ENCODE assay signal across 29 mouse cellular contexts in the genomic region with DNA sequence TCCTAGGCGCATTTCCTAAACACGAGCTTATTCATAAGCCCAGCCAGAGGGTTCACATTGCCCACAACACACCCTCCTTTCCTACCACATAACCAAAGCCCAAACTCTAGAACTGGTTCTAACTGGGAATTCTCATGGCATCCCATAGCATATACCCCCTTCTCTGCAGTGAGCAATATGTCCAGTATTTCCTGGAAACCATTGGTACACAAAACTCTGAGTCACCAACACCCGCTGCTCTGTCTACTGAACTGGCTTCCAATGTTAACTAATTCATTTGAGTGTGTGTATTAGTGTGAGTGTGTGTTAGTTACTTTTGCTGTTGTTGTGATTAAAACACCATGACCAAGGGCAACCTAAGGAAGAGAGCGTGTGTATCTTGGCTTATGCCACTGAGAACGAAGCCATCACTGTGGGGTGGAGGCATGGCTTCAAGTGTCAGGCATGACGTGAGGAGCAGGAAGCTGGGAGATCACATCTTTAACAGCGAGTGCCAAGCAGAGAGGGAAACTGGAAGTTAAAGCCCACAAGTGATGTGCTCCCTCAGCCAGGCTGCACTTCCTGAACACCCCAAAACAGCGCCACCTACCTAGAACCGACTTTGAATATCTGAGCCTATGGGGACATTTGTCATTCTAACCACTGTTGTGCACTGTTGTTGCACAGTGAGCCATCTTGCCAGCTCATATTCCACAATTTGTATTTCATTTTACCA. TPM values are rescaled to one million over a fixed set of nuclear protein-coding genes. Genes with fewer than 3 reads are reported as not detected.
DNase-seq lines count a peak whose midpoint lies in the region; ATAC-seq and TF ChIP-seq lines count a peak whose summit lies in the region.
"Had no signal": no experiment of that assay in that cellular context is flagged by ENCODE, and none has a peak within 500 bp of the region (broad histone marks: within the 10 kb centered on the region; RNA-seq: fewer than 3 reads in every experiment).

No protein-coding gene starts in this region.

- WGBS in liver, postnatal 0 days (ENCODE audit: insufficient replicate concordance), result 75% methylated on average over 9 of the region's 9 CpGs
- WGBS in liver, embryonic 12.5 days (ENCODE audit: insufficient replicate concordance), result 64% methylated on average over 9 of the region's 9 CpGs
- 81% methylated on average over 9 of the region's 9 CpGs for WGBS in small intestine, adult 2 months
- 87% methylated on average over 9 of the region's 9 CpGs for WGBS in kidney, embryonic 15.5 days

- no peak overlapping the region for H3K4me3 ChIP-seq in liver, postnatal 0 days (ENCODE audit: low read depth, low read length)
- H3K4me3 ChIP-seq in liver, embryonic 12.5 days, result no peak overlapping the region
- H3K4me3 ChIP-seq in small intestine, adult 2 months (ENCODE audit: low read depth, low read length), result no peak overlapping the region
- no peak overlapping the region for H3K4me3 ChIP-seq in kidney, embryonic 15.5 days (replicated peaks)
- H3K4me3 ChIP-seq: forebrain, embryonic 10.5 days; hindbrain, embryonic 13.5 days; limb, embryonic 10.5 days; midbrain, embryonic 12.5 days; neural tube, embryonic 12.5 days had no signal

- no peaks in the 10 kb centered on the region for H3K9me3 ChIP-seq in liver, postnatal 0 days (ENCODE audit: low read length)
- no peaks in the 10 kb centered on the region for H3K9me3 ChIP-seq in liver, embryonic 12.5 days (replicated peaks)
- H3K9me3 ChIP-seq in kidney, embryonic 15.5 days (replicated peaks), result no peaks in the 10 kb centered on the region
- H3K9me3 ChIP-seq: forebrain, embryonic 10.5 days; hindbrain, embryonic 13.5 days; limb, embryonic 10.5 days; midbrain, embryonic 12.5 days; neural tube, embryonic 12.5 days had no signal

- no peak for DNase-seq in liver, postnatal 0 days
- peak; percentile 28 for DNase-seq in ES-CJ7 (ENCODE audit: low read depth, low spot score)
- DNase-seq in left cerebral cortex, postnatal 36 days (ENCODE audit: low spot score in 2 of 2), result no peak
- DNase-seq in lung, adult 18-20 months, result no peak
- DNase-seq: adrenal gland, adult 2 months; cerebellum, adult 8-10 months; gastrocnemius, postnatal 36 days; kidney, adult 18-20 months; lung, embryonic 14.5 days; lung, postnatal 36 days; retina, postnatal 1 day; right cerebral cortex, postnatal 25 days; thymus, postnatal 4 days had no signal

- intact Hi-C loops in left cerebral cortex, postnatal 36 days (cut with DNase I), result no loop called here

- no peak overlapping the region for H3K4me2 ChIP-seq in liver, postnatal 0 days (ENCODE audit: low read depth, low read length)
- H3K4me2 ChIP-seq in liver, embryonic 12.5 days, result no peak overlapping the region
- no peak overlapping the region for H3K4me2 ChIP-seq in kidney, embryonic 15.5 days
- H3K4me2 ChIP-seq: hindbrain, embryonic 13.5 days; lung, embryonic 14.5 days; midbrain, embryonic 12.5 days; neural tube, embryonic 12.5 days had no signal

- no peak for ATAC-seq in liver, postnatal 0 days
- ATAC-seq in liver, embryonic 12.5 days, result no peak
- peak; percentile 67 for ATAC-seq in megakaryocyte, adult 5-6 weeks (ENCODE audit: poor library complexity, severe bottlenecking)
- ATAC-seq in kidney, embryonic 15.5 days (replicated peaks; ENCODE audit: low FRiP score), result no peak

- TF ChIP-seq EP300 in liver, postnatal 0 days (IDR thresholded peaks at IDR 0.05; ENCODE audit: low read depth), result no peak

- no peak overlapping the region; the same call in 1 of the 2 replicates for H3K27ac ChIP-seq in liver, postnatal 0 days (ENCODE audit: low read depth)
- no peak overlapping the region for H3K27ac ChIP-seq in liver, embryonic 12.5 days
- H3K27ac ChIP-seq in small intestine, adult 2 months (ENCODE audit: insufficient read depth, low read depth, low read length), result peak overlapping the region; percentile 22; the same call in 1 of the 2 replicates
- no peak overlapping the region for H3K27ac ChIP-seq in kidney, embryonic 15.5 days
- H3K27ac ChIP-seq: forebrain, embryonic 10.5 days; hindbrain, embryonic 13.5 days; kidney, postnatal 0 days; limb, embryonic 10.5 days; midbrain, embryonic 12.5 days; neural tube, embryonic 12.5 days had no signal

- H3K36me3 ChIP-seq in liver, postnatal 0 days (replicated peaks; ENCODE audit: insufficient read depth, low read length), result no peaks in the 10 kb centered on the region
- H3K36me3 ChIP-seq in liver, embryonic 12.5 days, result no peaks in the 10 kb centered on the region
- no peaks in the 10 kb centered on the region for H3K36me3 ChIP-seq in small intestine, adult 2 months (ENCODE audit: control insufficient read depth, insufficient read depth, low read length)
- H3K36me3 ChIP-seq in kidney, embryonic 15.5 days, result no peaks in the 10 kb centered on the region
- H3K36me3 ChIP-seq: forebrain, embryonic 10.5 days; hindbrain, embryonic 13.5 days; limb, embryonic 10.5 days; midbrain, embryonic 12.5 days; neural tube, embryonic 12.5 days had no signal

- peak; percentile 22; the same call in 1 of the 2 replicates for TF ChIP-seq CTCF in liver, postnatal 0 days (IDR thresholded peaks at IDR 0.05; ENCODE audit: low read depth)
- TF ChIP-seq CTCF in small intestine, adult 2 months (IDR thresholded peaks at IDR 0.05; ENCODE audit: extremely low read depth, insufficient read length, insufficient replicate concordance, low read depth, low read length), result no peak

- TF ChIP-seq POLR2A in small intestine, adult 2 months (IDR thresholded peaks at IDR 0.05; ENCODE audit: low read depth, low read length), result no peak

- H3K9ac ChIP-seq in liver, postnatal 0 days (replicated peaks), result no peak overlapping the region
- no peak overlapping the region for H3K9ac ChIP-seq in liver, embryonic 12.5 days
- H3K9ac ChIP-seq in kidney, embryonic 15.5 days, result no peak overlapping the region
- H3K9ac ChIP-seq: hindbrain, embryonic 13.5 days; lung, embryonic 14.5 days; midbrain, embryonic 12.5 days; neural tube, embryonic 12.5 days had no signal

- peaks cover 14% of the 10 kb centered on the region; the same call in 1 of the 2 replicates for H3K27me3 ChIP-seq in liver, postnatal 0 days (ENCODE audit: insufficient read depth, low read length)
- H3K27me3 ChIP-seq in liver, embryonic 12.5 days (replicated peaks), result peaks cover 35% of the 10 kb centered on the region
- H3K27me3 ChIP-seq in small intestine, adult 2 months (ENCODE audit: control insufficient read depth, insufficient read depth, low read length), result no peaks in the 10 kb centered on the region
- H3K27me3 ChIP-seq in kidney, embryonic 15.5 days, result peaks cover 17% of the 10 kb centered on the region
- H3K27me3 ChIP-seq: neural tube, embryonic 12.5 days had no signal

- H3K4me1 ChIP-seq in liver, postnatal 0 days (ENCODE audit: insufficient read depth), result no peaks in the 10 kb centered on the region
- peaks cover 6% of the 10 kb centered on the region; the same call in 1 of the 2 replicates for H3K4me1 ChIP-seq in liver, embryonic 12.5 days
- H3K4me1 ChIP-seq in small intestine, adult 2 months (ENCODE audit: control insufficient read depth, insufficient read depth, insufficient read length, low read length), result peaks cover 9% of the 10 kb centered on the region
- no peaks in the 10 kb centered on the region for H3K4me1 ChIP-seq in kidney, embryonic 15.5 days
- H3K4me1 ChIP-seq: limb, embryonic 10.5 days; neural tube, embryonic 12.5 days had no signal

RNA-seq across cellular contexts. Expression of gene Aicda, which starts 11.6 kb away (rescaled TPM):
- 0.06 TPM in 1 of 2 replicates, not detected in the other for polyA plus RNA-seq in liver, postnatal 0 days (2015; fragmentation: Nextera tagmentation; extraction: Ambion mirVana)
- 0.05 TPM in 1 of 2 replicates, not detected in the other for polyA plus RNA-seq in liver, embryonic 12.5 days (2016; fragmentation: Nextera tagmentation; extraction: Ambion mirVana)
- total RNA-seq in megakaryocyte, adult 5-6 weeks (2015), result 0.07 TPM in 1 of 2 replicates, not detected in the other
- total RNA-seq in megakaryocyte, adult 5-6 weeks (2017), result not detected in 2 replicates
- polyA plus RNA-seq in small intestine, adult 2 months (2012; rRNA removed), result 0.17 and 0.44 TPM in 2 replicates
- not detected in 2 replicates for polyA plus RNA-seq in kidney, embryonic 15.5 days (2015; fragmentation: Nextera tagmentation; extraction: Ambion mirVana)
- not detected for total RNA-seq in left cerebral cortex, postnatal 36 days (2021)
- total RNA-seq: adrenal gland, adult 2 months; gastrocnemius, postnatal 36 days; heart, adult 8-10 months; heart, postnatal 25 days; layer of hippocampus, postnatal 14 days; left cerebral cortex, adult 8-10 months; liver, adult 2 months had no signal
- polyA plus RNA-seq: adrenal gland, adult 2 months; forebrain, embryonic 10.5 days; heart, embryonic 14.5 days; kidney, postnatal 0 days; limb, embryonic 10.5 days; liver, adult 2 months; lung, embryonic 14.5 days; midbrain, embryonic 12.5 days had no signal

RNA-seq across cellular contexts. Expression of gene Apobec1, which starts 37.0 kb away (rescaled TPM):
- polyA plus RNA-seq in liver, postnatal 0 days (2015; fragmentation: Nextera tagmentation; extraction: Ambion mirVana), result 11.9 and 12.3 TPM in 2 replicates
- polyA plus RNA-seq in liver, embryonic 12.5 days (2016; fragmentation: Nextera tagmentation; extraction: Ambion mirVana), result 3.7 and 4.1 TPM in 2 replicates
- 112 and 151 TPM in 2 replicates for total RNA-seq in megakaryocyte, adult 5-6 weeks (2015)
- 78.0 and 87.4 TPM in 2 replicates for total RNA-seq in megakaryocyte, adult 5-6 weeks (2017)
- 15.2 and 15.5 TPM in 2 replicates for polyA plus RNA-seq in small intestine, adult 2 months (2012; rRNA removed)
- 3.3 and 4.3 TPM in 2 replicates for polyA plus RNA-seq in kidney, embryonic 15.5 days (2015; fragmentation: Nextera tagmentation; extraction: Ambion mirVana)
- total RNA-seq in left cerebral cortex, postnatal 36 days (2021), result 1 to 10 TPM in 1 of 2 experiments, under 1 TPM in 1; 0.79 to 2.3 TPM

RNA-seq across cellular contexts. Expression of gene Gdf3, which starts 44.7 kb away (rescaled TPM):
- 0.47 and 1.0 TPM in 2 replicates for polyA plus RNA-seq in liver, postnatal 0 days (2015; fragmentation: Nextera tagmentation; extraction: Ambion mirVana)
- polyA plus RNA-seq in liver, embryonic 12.5 days (2016; fragmentation: Nextera tagmentation; extraction: Ambion mirVana), result 7.9 and 8.4 TPM in 2 replicates
- total RNA-seq in megakaryocyte, adult 5-6 weeks (2015), result 0.62 and 1.7 TPM in 2 replicates
- 0.40 TPM in 1 of 2 replicates, not detected in the other for total RNA-seq in megakaryocyte, adult 5-6 weeks (2017)
- 0.14 TPM in 1 of 2 replicates, not detected in the other for polyA plus RNA-seq in small intestine, adult 2 months (2012; rRNA removed)
- polyA plus RNA-seq in kidney, embryonic 15.5 days (2015; fragmentation: Nextera tagmentation; extraction: Ambion mirVana), result not detected in 2 replicates
- not detected for total RNA-seq in left cerebral cortex, postnatal 36 days (2021)
- total RNA-seq: adrenal gland, adult 2 months; gastrocnemius, postnatal 36 days; heart, adult 8-10 months; heart, postnatal 25 days; layer of hippocampus, postnatal 14 days; left cerebral cortex, adult 8-10 months; liver, adult 2 months had no signal
- polyA plus RNA-seq: kidney, postnatal 0 days; limb, embryonic 10.5 days; lung, embryonic 14.5 days; midbrain, embryonic 12.5 days; neural tube, embryonic 12.5 days had no signal

RNA-seq across cellular contexts. Expression of gene Mfap5, which starts 59.6 kb away (rescaled TPM):
- polyA plus RNA-seq in liver, postnatal 0 days (2015; fragmentation: Nextera tagmentation; extraction: Ambion mirVana), result 0.55 and 2.5 TPM in 2 replicates
- 0.48 and 0.68 TPM in 2 replicates for polyA plus RNA-seq in liver, embryonic 12.5 days (2016; fragmentation: Nextera tagmentation; extraction: Ambion mirVana)
- not detected in 2 replicates for total RNA-seq in megakaryocyte, adult 5-6 weeks (2015)
- not detected in 2 replicates for total RNA-seq in megakaryocyte, adult 5-6 weeks (2017)
- polyA plus RNA-seq in small intestine, adult 2 months (2012; rRNA removed), result 1.7 and 6.1 TPM in 2 replicates
- 23.4 and 32.8 TPM in 2 replicates for polyA plus RNA-seq in kidney, embryonic 15.5 days (2015; fragmentation: Nextera tagmentation; extraction: Ambion mirVana)
- not detected for total RNA-seq in left cerebral cortex, postnatal 36 days (2021)
- polyA plus RNA-seq: liver, adult 2 months had no signal
